Mouse (Mus musculus): ENCODE results near the gene Dach1. TPM values are rescaled to one million over a fixed set of nuclear protein-coding genes. Genes with fewer than 3 reads are reported as not detected.

Gene Dach1
- total RNA-seq, 2 experiments from 2014 or later, result 4.1 to 7.9 TPM

- intact Hi-C loops (cut with DNase I), result no loop called here
Observed at GRCm38 (mm10) chr14:98049329-98049728, 120.2 kb downstream of the Dach1 start.

GRCm38 (mm10) chr14:98048403-98048802 lies 121.2 kb downstream of the Dach1 start:
- intact Hi-C loops (cut with DNase I), result no loop called here
- DNase-seq (ENCODE audit: low spot score in 2 of 2), result no peak

More at GRCm38 (mm10) chr14:98049329-98049728, 120.2 kb downstream of the Dach1 start:
- no peak for DNase-seq (ENCODE audit: low spot score in 2 of 2)

GRCm38 (mm10) chr14:98047670-98048069 lies 121.9 kb downstream of the Dach1 start:
- DNase-seq (ENCODE audit: low spot score in 2 of 2), result no peak
- intact Hi-C loops (cut with DNase I), result no loop called here

GRCm38 (mm10) chr14:98046960-98047359 lies 122.6 kb downstream of the Dach1 start:
- intact Hi-C loops (cut with DNase I), result no loop called here
- no peak for DNase-seq (ENCODE audit: low spot score in 2 of 2)

GRCm38 (mm10) chr14:98038524-98038923 lies 131.0 kb downstream of the Dach1 start:
- intact Hi-C loops (cut with DNase I), result no loop called here
- DNase-seq (ENCODE audit: low spot score in 2 of 2), result no peak

GRCm38 (mm10) chr14:98037175-98037574 lies 132.4 kb downstream of the Dach1 start:
- DNase-seq (ENCODE audit: low spot score in 2 of 2), result no peak
- intact Hi-C loops (cut with DNase I), result no loop called here

- no peak for DNase-seq (ENCODE audit: low spot score in 2 of 2)
- intact Hi-C loops (cut with DNase I), result no loop called here
Observed at GRCm38 (mm10) chr14:98035261-98035660, 134.3 kb downstream of the Dach1 start.

- DNase-seq (ENCODE audit: low spot score in 2 of 2), result no peak
- intact Hi-C loops (cut with DNase I), result no loop called here
Observed at GRCm38 (mm10) chr14:98023540-98023939, 146.0 kb downstream of the Dach1 start.

- intact Hi-C loops (cut with DNase I), result no loop called here
- no peak for DNase-seq (ENCODE audit: low spot score in 2 of 2)
Observed at GRCm38 (mm10) chr14:98014053-98014452, 155.5 kb downstream of the Dach1 start.

GRCm38 (mm10) chr14:98008501-98008900 lies 161.1 kb downstream of the Dach1 start:
- intact Hi-C loops (cut with DNase I), result no loop called here
- no peak for DNase-seq (ENCODE audit: low spot score in 2 of 2)

GRCm38 (mm10) chr14:98002021-98002680 lies 167.4 kb downstream of the Dach1 start:
- no peak for DNase-seq (ENCODE audit: low spot score in 2 of 2)
- intact Hi-C loops (cut with DNase I), result no loop called here

- intact Hi-C loops (cut with DNase I), result no loop called here
- DNase-seq (ENCODE audit: low spot score in 2 of 2), result no peak
Observed at GRCm38 (mm10) chr14:97998584-97998983, 171.0 kb downstream of the Dach1 start.

GRCm38 (mm10) chr14:97983251-97983650 lies 186.3 kb downstream of the Dach1 start:
- intact Hi-C loops (cut with DNase I), result no loop called here
- DNase-seq (ENCODE audit: low spot score in 2 of 2), result no peak

GRCm38 (mm10) chr14:97982676-97983075 lies 186.9 kb downstream of the Dach1 start:
- intact Hi-C loops (cut with DNase I), result no loop called here
- DNase-seq (ENCODE audit: low spot score in 2 of 2), result no peak

GRCm38 (mm10) chr14:97980879-97981278 lies 188.7 kb downstream of the Dach1 start:
- DNase-seq (ENCODE audit: low spot score in 2 of 2), result no peak
- intact Hi-C loops (cut with DNase I), result no loop called here

- intact Hi-C loops (cut with DNase I), result no loop called here
- no peak for DNase-seq (ENCODE audit: low spot score in 2 of 2)
Observed at GRCm38 (mm10) chr14:97976091-97976490, 193.5 kb downstream of the Dach1 start.

- intact Hi-C loops (cut with DNase I), result no loop called here
- no peak for DNase-seq (ENCODE audit: low spot score in 2 of 2)
Observed at GRCm38 (mm10) chr14:97975447-97975846, 194.1 kb downstream of the Dach1 start.

GRCm38 (mm10) chr14:97964543-97965069 lies 205.0 kb downstream of the Dach1 start:
- intact Hi-C loops (cut with DNase I), result no loop called here
- DNase-seq (ENCODE audit: low spot score in 2 of 2), result no peak

- intact Hi-C loops (cut with DNase I), result no loop called here
Observed at GRCm38 (mm10) chr14:97963624-97964023, 205.9 kb downstream of the Dach1 start.

GRCm38 (mm10) chr14:97956356-97956755 lies 213.2 kb downstream of the Dach1 start:
- DNase-seq (ENCODE audit: low spot score in 2 of 2), result no peak
- intact Hi-C loops (cut with DNase I), result no loop called here

More at GRCm38 (mm10) chr14:97963624-97964023, 205.9 kb downstream of the Dach1 start:
- DNase-seq (ENCODE audit: low spot score in 2 of 2), result no peak

GRCm38 (mm10) chr14:97945471-97945870 lies 224.1 kb downstream of the Dach1 start:
- DNase-seq (ENCODE audit: low spot score in 2 of 2), result no peak
- intact Hi-C loops (cut with DNase I), result no loop called here

Measured in left cerebral cortex, postnatal 25 days (tissue).